Mouse (Mus musculus): ENCODE results near the gene St5.

GRCm38 (mm10) chr7:109518036-109518681 lies 185.2 kb downstream of the St5 start:
- TF ChIP-seq CTCF (IDR thresholded peaks at IDR 0.05; ENCODE audit: borderline replicate concordance, insufficient read depth, low read depth, low read length) (no peak), POLR2A (IDR thresholded peaks at IDR 0.05; ENCODE audit: borderline replicate concordance, insufficient read depth, low read length) (no peak)

All from cerebellum, adult 2 months (tissue).